Mouse (Mus musculus): ENCODE measurements around the gene A530084C06Rik. TPM values are rescaled to one million over a fixed set of nuclear protein-coding genes. Genes with fewer than 3 reads are reported as not detected.

A530084C06Rik gene
- polyA plus RNA-seq, 1 experiment from 2014 or later, result not detected

- Histone ChIP-seq H3K9ac (ENCODE audit: low read length) (no peak overlapping the region), H3K4me2 (ENCODE audit: low read depth, low read length) (no peak overlapping the region), H3K27me3 (ENCODE audit: control insufficient read depth, insufficient read depth, low read length) (no peaks in the 10 kb centered on the region), H3K36me3 (ENCODE audit: control insufficient read depth, insufficient read depth, low read length) (no peaks in the 10 kb centered on the region), H3K4me1 (ENCODE audit: control insufficient read depth, insufficient read depth, low read length) (no peaks in the 10 kb centered on the region; the same call in 1 of the 2 replicates), H3K4me3 (replicated peaks; ENCODE audit: low read length) (no peak overlapping the region), H3K9me3 (replicated peaks; ENCODE audit: control insufficient read depth, low read length) (no peaks in the 10 kb centered on the region), H3K27ac (ENCODE audit: low read length) (peak overlapping the region; percentile 29; the same call in 1 of the 2 replicates)
- peak; percentile 37; the same call in 1 of the 2 replicates for ATAC-seq (ENCODE audit: insufficient read depth, low FRiP score)
- 78% methylated on average over 10 of the region's 10 CpGs for WGBS
Measured at GRCm38 (mm10) chr13:31572806-31573508, 13.8 kb upstream of the A530084C06Rik start.

- H3K36me3 ChIP-seq (ENCODE audit: control insufficient read depth, insufficient read depth, low read length), result no peaks in the 10 kb centered on the region
- peaks cover 5% of the 10 kb centered on the region; the same call in 1 of the 2 replicates for H3K4me1 ChIP-seq (ENCODE audit: control insufficient read depth, insufficient read depth, low read length)
- peak overlapping the region; percentile 36 for H3K4me2 ChIP-seq (ENCODE audit: low read depth, low read length)
- no peaks in the 10 kb centered on the region; the same call in 1 of the 2 replicates for H3K27me3 ChIP-seq (ENCODE audit: control insufficient read depth, insufficient read depth, low read length)
- peak overlapping the region; percentile 91 for H3K27ac ChIP-seq (ENCODE audit: low read length)
- no peak overlapping the region for H3K4me3 ChIP-seq (replicated peaks; ENCODE audit: low read length)
- peak; percentile 95 for ATAC-seq (ENCODE audit: insufficient read depth, low FRiP score)
- H3K9me3 ChIP-seq (replicated peaks; ENCODE audit: control insufficient read depth, low read length), result no peaks in the 10 kb centered on the region
- no peak overlapping the region; the same call in 1 of the 2 replicates for H3K9ac ChIP-seq (ENCODE audit: low read length)
- WGBS, result 67% methylated on average over 6 of the region's 6 CpGs
Measured at GRCm38 (mm10) chr13:31567617-31568294, 8.6 kb upstream of the A530084C06Rik start.

GRCm38 (mm10) chr13:31567099-31567498 is 8.0 kb upstream of the A530084C06Rik start:
- no peaks in the 10 kb centered on the region for H3K36me3 ChIP-seq (ENCODE audit: control insufficient read depth, insufficient read depth, low read length)
- H3K27ac ChIP-seq (ENCODE audit: low read length), result peak overlapping the region; percentile 91
- peak; percentile 49; the same call in 1 of the 2 replicates for ATAC-seq (ENCODE audit: insufficient read depth, low FRiP score)
- WGBS, result 55% methylated on average over 8 of the region's 8 CpGs
- no peaks in the 10 kb centered on the region for H3K9me3 ChIP-seq (replicated peaks; ENCODE audit: control insufficient read depth, low read length)
- H3K4me2 ChIP-seq (ENCODE audit: low read depth, low read length), result peak overlapping the region; percentile 36
- H3K4me1 ChIP-seq (ENCODE audit: control insufficient read depth, insufficient read depth, low read length), result peaks cover 5% of the 10 kb centered on the region; the same call in 1 of the 2 replicates
- H3K9ac ChIP-seq (ENCODE audit: low read length), result no peak overlapping the region; the same call in 1 of the 2 replicates
- H3K4me3 ChIP-seq (replicated peaks; ENCODE audit: low read length), result no peak overlapping the region
- H3K27me3 ChIP-seq (ENCODE audit: control insufficient read depth, insufficient read depth, low read length), result no peaks in the 10 kb centered on the region; the same call in 1 of the 2 replicates

- Histone ChIP-seq H3K4me2 (ENCODE audit: low read depth, low read length) (no peak overlapping the region), H3K4me1 (ENCODE audit: control insufficient read depth, insufficient read depth, low read length) (peaks cover 5% of the 10 kb centered on the region; the same call in 1 of the 2 replicates), H3K36me3 (ENCODE audit: control insufficient read depth, insufficient read depth, low read length) (no peaks in the 10 kb centered on the region), H3K27me3 (ENCODE audit: control insufficient read depth, insufficient read depth, low read length) (peaks cover 9% of the 10 kb centered on the region), H3K9ac (ENCODE audit: low read length) (no peak overlapping the region), H3K9me3 (replicated peaks; ENCODE audit: control insufficient read depth, low read length) (no peaks in the 10 kb centered on the region), H3K4me3 (replicated peaks; ENCODE audit: low read length) (no peak overlapping the region), H3K27ac (ENCODE audit: low read length) (no peak overlapping the region)
- ATAC-seq (ENCODE audit: insufficient read depth, low FRiP score), result no peak
- WGBS, result 50% methylated on average over 6 of the region's 6 CpGs
Measured at GRCm38 (mm10) chr13:31564394-31564793, 5.3 kb upstream of the A530084C06Rik start.

- Histone ChIP-seq H3K27ac (ENCODE audit: low read length) (peak overlapping the region; percentile 94), H3K36me3 (ENCODE audit: control insufficient read depth, insufficient read depth, low read length) (no peaks in the 10 kb centered on the region)
- under 1% methylated on average over 87 of the region's 92 CpGs for WGBS
Measured at GRCm38 (mm10) chr13:31559419-31560144, 449 bp upstream of the A530084C06Rik start.

GRCm38 (mm10) chr13:31557768-31558520 is 1.2 kb downstream of the A530084C06Rik start:
- Histone ChIP-seq H3K4me3 (replicated peaks; ENCODE audit: low read length) (peak overlapping the region; percentile 67), H3K9me3 (replicated peaks; ENCODE audit: control insufficient read depth, low read length) (no peaks in the 10 kb centered on the region), H3K27ac (ENCODE audit: low read length) (peak overlapping the region; percentile 94), H3K27me3 (ENCODE audit: control insufficient read depth, insufficient read depth, low read length) (peaks cover 32% of the 10 kb centered on the region), H3K4me1 (ENCODE audit: control insufficient read depth, insufficient read depth, low read length) (peaks cover 11% of the 10 kb centered on the region), H3K36me3 (ENCODE audit: control insufficient read depth, insufficient read depth, low read length) (no peaks in the 10 kb centered on the region), H3K4me2 (ENCODE audit: low read depth, low read length) (peak overlapping the region; percentile 95), H3K9ac (ENCODE audit: low read length) (peak overlapping the region; percentile 88)
- peak; percentile 92 for ATAC-seq (ENCODE audit: insufficient read depth, low FRiP score)
- WGBS, result under 1% methylated on average over 73 of the region's 73 CpGs

More at GRCm38 (mm10) chr13:31559419-31560144, 449 bp upstream of the A530084C06Rik start:
- peak overlapping the region; percentile 67 for H3K4me3 ChIP-seq (replicated peaks; ENCODE audit: low read length)
- peak; percentile 35; the same call in 1 of the 2 replicates for ATAC-seq (ENCODE audit: insufficient read depth, low FRiP score)
- peak overlapping the region; percentile 88 for H3K9ac ChIP-seq (ENCODE audit: low read length)
- peak overlapping the region; percentile 95 for H3K4me2 ChIP-seq (ENCODE audit: low read depth, low read length)
- H3K27me3 ChIP-seq (ENCODE audit: control insufficient read depth, insufficient read depth, low read length), result peaks cover 32% of the 10 kb centered on the region
- peaks cover 11% of the 10 kb centered on the region for H3K4me1 ChIP-seq (ENCODE audit: control insufficient read depth, insufficient read depth, low read length)
- no peaks in the 10 kb centered on the region for H3K9me3 ChIP-seq (replicated peaks; ENCODE audit: control insufficient read depth, low read length)

GRCm38 (mm10) chr13:31556964-31557767 is 2.0 kb downstream of the A530084C06Rik start:
- no peak for ATAC-seq (ENCODE audit: insufficient read depth, low FRiP score)
- Histone ChIP-seq H3K9ac (ENCODE audit: low read length) (peak overlapping the region; percentile 88), H3K4me3 (replicated peaks; ENCODE audit: low read length) (peak overlapping the region; percentile 67), H3K27me3 (ENCODE audit: control insufficient read depth, insufficient read depth, low read length) (peaks cover 32% of the 10 kb centered on the region), H3K4me2 (ENCODE audit: low read depth, low read length) (peak overlapping the region; percentile 95), H3K36me3 (ENCODE audit: control insufficient read depth, insufficient read depth, low read length) (no peaks in the 10 kb centered on the region), H3K4me1 (ENCODE audit: control insufficient read depth, insufficient read depth, low read length) (peaks cover 11% of the 10 kb centered on the region), H3K9me3 (replicated peaks; ENCODE audit: control insufficient read depth, low read length) (no peaks in the 10 kb centered on the region), H3K27ac (ENCODE audit: low read length) (peak overlapping the region; percentile 94)
- WGBS, result 19% methylated on average over 24 of the region's 24 CpGs

- WGBS, result 82% methylated on average over 4 of the region's 4 CpGs
- no peak for ATAC-seq (ENCODE audit: insufficient read depth, low FRiP score)
- peak within 1 kb of the TSS; percentile 67 for H3K4me3 ChIP-seq (replicated peaks; ENCODE audit: low read length)
Measured at GRCm38 (mm10) chr13:31555834-31556233, 3.3 kb downstream of the A530084C06Rik start, which contains the start of gene Foxq1. TSS of gene Foxq1 (plus strand) at chr13:31556134.

More at GRCm38 (mm10) chr13:31555834-31556233, 3.3 kb downstream of the A530084C06Rik start, which contains the start of gene Foxq1:
- Histone ChIP-seq H3K9me3 (replicated peaks; ENCODE audit: control insufficient read depth, low read length) (no peaks in the 10 kb centered on the region), H3K36me3 (ENCODE audit: control insufficient read depth, insufficient read depth, low read length) (no peaks in the 10 kb centered on the region), H3K9ac (ENCODE audit: low read length) (peak within 1 kb of the TSS; percentile 88; the same call in 1 of the 2 replicates), H3K27me3 (ENCODE audit: control insufficient read depth, insufficient read depth, low read length) (peaks cover 29% of the 10 kb centered on the region), H3K4me2 (ENCODE audit: low read depth, low read length) (peak within 1 kb of the TSS; percentile 95; the same call in 1 of the 2 replicates), H3K27ac (ENCODE audit: low read length) (peak within 1 kb of the TSS; percentile 94), H3K4me1 (ENCODE audit: control insufficient read depth, insufficient read depth, low read length) (peaks cover 11% of the 10 kb centered on the region)

All from stomach, embryonic 16.5 days (tissue).